ENCODE assay signal across 15 mouse cellular contexts in genomic region chr14:29196171-29196570, GRCm38 (mm10).
"Had no signal": no experiment of that assay in that cellular context is flagged by ENCODE, and none has a peak within 500 bp of the region (broad histone marks: within the 10 kb centered on the region; RNA-seq: fewer than 3 reads in every experiment).

No protein-coding gene starts in this region.

- H3K4me3 ChIP-seq: kidney, embryonic 15.5 days; left cerebral cortex, adult 2 months; liver, embryonic 13.5 days; midbrain, embryonic 12.5 days; neural tube, embryonic 12.5 days; neural tube, embryonic 15.5 days had no signal

- H3K9ac ChIP-seq: kidney, embryonic 15.5 days; liver, embryonic 13.5 days; midbrain, embryonic 12.5 days; neural tube, embryonic 12.5 days; neural tube, embryonic 15.5 days had no signal

- DNase-seq: kidney, adult 8-10 months; kidney, postnatal 10 days; kidney, postnatal 36 days; layer of hippocampus, postnatal 36 days; liver, embryonic 13.5 days; lung, adult 2 months; lung, postnatal 14 days; lung, postnatal 4 days; thymus, adult 18-20 months; thymus, postnatal 36 days had no signal

- H3K27me3 ChIP-seq: kidney, embryonic 15.5 days; liver, embryonic 13.5 days; midbrain, embryonic 12.5 days; neural tube, embryonic 12.5 days had no signal

- H3K4me2 ChIP-seq: kidney, embryonic 15.5 days; liver, embryonic 13.5 days; midbrain, embryonic 12.5 days; neural tube, embryonic 12.5 days; neural tube, embryonic 15.5 days had no signal

- H3K27ac ChIP-seq: kidney, embryonic 15.5 days; left cerebral cortex, adult 2 months; liver, embryonic 13.5 days; midbrain, embryonic 12.5 days; neural tube, embryonic 12.5 days; neural tube, embryonic 15.5 days had no signal

- H3K9me3 ChIP-seq: kidney, embryonic 15.5 days; liver, embryonic 13.5 days; midbrain, embryonic 12.5 days; neural tube, embryonic 12.5 days; neural tube, embryonic 15.5 days had no signal

- H3K36me3 ChIP-seq: kidney, embryonic 15.5 days; liver, embryonic 13.5 days; midbrain, embryonic 12.5 days; neural tube, embryonic 12.5 days; neural tube, embryonic 15.5 days had no signal

- H3K4me1 ChIP-seq: kidney, embryonic 15.5 days; liver, embryonic 13.5 days; midbrain, embryonic 12.5 days; neural tube, embryonic 12.5 days; neural tube, embryonic 15.5 days had no signal
